Comparison of ENCODE assay signal across 20 mouse cellular contexts in genomic region chr2:73241299-73241698, GRCm38 (mm10). TPM values are rescaled to one million over a fixed set of nuclear protein-coding genes. Genes with fewer than 3 reads are reported as not detected.
A peak's percentile ranks its signal among the peaks of the same experiment; 100 is the strongest.
DNase-seq lines count a peak whose midpoint lies in the region; ATAC-seq lines count a peak whose summit lies in the region.
"Had no signal": no experiment of that assay in that cellular context is flagged by ENCODE, and none has a peak within 500 bp of the region (broad histone marks: within the 10 kb centered on the region; RNA-seq: fewer than 3 reads in every experiment).

No protein-coding gene starts in this region.

- 0 out of 2 replicates have a peak, but pooled peaks have one; percentile 55 for ATAC-seq in erythroblast, adult 5-6 weeks (replicated peaks; ENCODE audit: low FRiP score, poor library complexity, severe bottlenecking)
- 0 out of 2 replicates have a peak, but pooled peaks have one; percentile 3 for ATAC-seq in neutrophil, adult 5-6 weeks (ENCODE audit: extremely low read depth, insufficient number of reproducible peaks, low FRiP score, poor library complexity, severe bottlenecking)
- ATAC-seq in erythroid progenitor cell, adult 5-6 weeks (replicated peaks; ENCODE audit: low FRiP score, poor library complexity, severe bottlenecking), result no peak
- ATAC-seq: activated CD4-positive, CD25-positive, alpha-beta regulatory T cell, adult 4 months; CD4-positive, CD25-positive, alpha-beta regulatory T cell, adult 4 months; Patski had no signal

- DNase-seq in heart, adult 11 months, result peak; percentile 81
- no peak for DNase-seq in heart, adult 8-10 months (ENCODE audit: low spot score)
- no peak for DNase-seq in thymus, postnatal 4 days
- DNase-seq: adrenal gland, adult 2 months; adrenal gland, adult 8-10 months; adrenal gland, postnatal 10 days; adrenal gland, postnatal 14 days; adrenal gland, postnatal 25 days; adrenal gland, postnatal 36 days; B cell, adult 2 months; cerebellum, adult 11 months; cerebellum, adult 11-12 months; cerebellum, adult 18-20 months had no signal

RNA-seq across cellular contexts. Expression of gene Ola1, which starts 22.6 kb away (rescaled TPM):
- total RNA-seq in heart, adult 8-10 months (2022), result 10 to 100 TPM; 38.0 to 41.7 (median 40.7) TPM
- total RNA-seq in erythroblast, adult 5-6 weeks (2015; ENCODE audit: low replicate concordance), result 31.8 and 31.9 TPM in 2 replicates
- 23.3 and 27.5 TPM in 2 replicates for total RNA-seq in erythroblast, adult 5-6 weeks (2017; ENCODE audit: low replicate concordance)
- 25.4 and 29.8 TPM in 2 replicates for total RNA-seq in neutrophil, adult 5-6 weeks (2017)
- 28.9 and 46.5 TPM in 2 replicates for total RNA-seq in erythroid progenitor cell, adult 5-6 weeks (2015; ENCODE audit: low replicate concordance)
- 25.9 and 44.2 TPM in 2 replicates for total RNA-seq in erythroid progenitor cell, adult 5-6 weeks (2017; ENCODE audit: low replicate concordance)

RNA-seq across cellular contexts. Expression of gene Sp9, which starts 30.4 kb away (rescaled TPM):
- total RNA-seq in heart, adult 8-10 months (2022), result not detected
- total RNA-seq in erythroblast, adult 5-6 weeks (2015; ENCODE audit: low replicate concordance), result not detected in 2 replicates
- total RNA-seq in erythroblast, adult 5-6 weeks (2017; ENCODE audit: low replicate concordance), result 0.51 TPM in 1 of 2 replicates, not detected in the other
- total RNA-seq in neutrophil, adult 5-6 weeks (2017), result not detected in 2 replicates
- not detected in 2 replicates for total RNA-seq in erythroid progenitor cell, adult 5-6 weeks (2015; ENCODE audit: low replicate concordance)
- not detected in 2 replicates for total RNA-seq in erythroid progenitor cell, adult 5-6 weeks (2017; ENCODE audit: low replicate concordance)
- total RNA-seq: adrenal gland, adult 18-20 months; adrenal gland, adult 2 months; adrenal gland, adult 8-10 months; adrenal gland, postnatal 10 days; adrenal gland, postnatal 14 days; adrenal gland, postnatal 25 days; adrenal gland, postnatal 36 days had no signal
